Mouse (Mus musculus) heart, embryonic 14.5 days (tissue): ENCODE measurements around the gene Trim29. TPM values are rescaled to one million over a fixed set of nuclear protein-coding genes. Genes with fewer than 3 reads are reported as not detected.
A peak's percentile ranks its signal among the peaks of the same experiment; 100 is the strongest.

ENCODE experiments used
- ATAC-seq: fragments of 200-750 bp; cut with Nextera tagmentation; 2 replicates; pipeline ENCODE4 v1.8.0; 2017; ENCODE audit warnings: low read depth, moderate TSS enrichment; ENCODE audit not compliant: insufficient number of reproducible peaks, insufficient read depth, low FRiP score
- H3K27ac ChIP-seq, 2 experiments: fragments of 200-500 bp in 1 of 2; fragments of 300-500 bp in 1 of 2; sonication (generic) in 1 of 2; replicated peaks in 1 of 2; 2 replicates each; pipeline ENCODE4 v1.5.1; 2012 to 2014; ENCODE audit warnings: low read depth in 2 of 2, low read length in 2 of 2, control low read depth in 1 of 2, mild to moderate bottlenecking in 1 of 2, mixed read lengths in 1 of 2; ENCODE audit not compliant: control insufficient read depth in 1 of 2, insufficient read depth in 1 of 2
- H3K27me3 ChIP-seq: fragments of 300-500 bp; sonication (generic); 2 replicates; pipeline ENCODE4 v1.6.1; 2014; ENCODE audit warnings: mild to moderate bottlenecking, low read length, control low read depth; ENCODE audit not compliant: control insufficient read depth, insufficient read depth
- H3K36me3 ChIP-seq: fragments of 300-500 bp; sonication (generic); 2 replicates; pipeline ENCODE4 v1.6.1; 2014; ENCODE audit warnings: mild to moderate bottlenecking, control low read depth, low read length, mixed read lengths; ENCODE audit not compliant: control insufficient read depth, insufficient read depth
- H3K4me1 ChIP-seq, 2 experiments: fragments of 200-500 bp in 1 of 2; fragments of 300-500 bp in 1 of 2; sonication (generic) in 1 of 2; 2 replicates each; pipeline ENCODE4 v1.6.1; 2012 to 2014; ENCODE audit warnings: low read length in 2 of 2, control low read depth in 1 of 2, mixed read lengths in 1 of 2; ENCODE audit not compliant: control insufficient read depth in 2 of 2, insufficient read depth in 2 of 2
- H3K4me2 ChIP-seq: fragments of 300-500 bp; sonication (generic); 2 replicates; pipeline ENCODE4 v1.6.1; 2014; ENCODE audit warnings: mild to moderate bottlenecking, low read length
- H3K4me3 ChIP-seq, 2 experiments: fragments of 200-500 bp in 1 of 2; fragments of 300-500 bp in 1 of 2; sonication (generic) in 1 of 2; 2 replicates each; pipeline ENCODE4 v1.5.1; 2012 to 2014; ENCODE audit warnings: low read length in 2 of 2, mild to moderate bottlenecking in 2 of 2, control low read depth in 1 of 2, low read depth in 1 of 2, moderate library complexity in 1 of 2; ENCODE audit not compliant: control insufficient read depth in 1 of 2, insufficient read depth in 1 of 2
- H3K9ac ChIP-seq: fragments of 300-500 bp; sonication (generic); 2 replicates; pipeline ENCODE4 v1.6.1; 2014; ENCODE audit warnings: mild to moderate bottlenecking, low read length
- H3K9me3 ChIP-seq: fragments of 300-500 bp; sonication (generic); 2 replicates; pipeline ENCODE4 v1.6.1; 2016; ENCODE audit warnings: low read length, control low read depth; ENCODE audit not compliant: control insufficient read depth
- WGBS: fragments of 180-500 bp; shearing (Covaris S2); extraction: QIAGEN DNeasy Blood & Tissue Kit; methylation state at CpG from one replicate; pipeline ENCODE4 v1.1.7; 2014; 5-methylcytosine and 5-hydroxymethylcytosine counted together
- polyA plus RNA-seq: library from polyadenylated mRNA; unstranded; fragments of >200 nt; fragmentation: Nextera tagmentation; extraction: Ambion mirVana; gene quantifications from 2 replicates; pipeline ENCODE4 v1.2.1, GENCODE M21; 2014

The Trim29 gene
- 0.09 TPM in 1 of 2 replicates, not detected in the other for polyA plus RNA-seq

DNA sequence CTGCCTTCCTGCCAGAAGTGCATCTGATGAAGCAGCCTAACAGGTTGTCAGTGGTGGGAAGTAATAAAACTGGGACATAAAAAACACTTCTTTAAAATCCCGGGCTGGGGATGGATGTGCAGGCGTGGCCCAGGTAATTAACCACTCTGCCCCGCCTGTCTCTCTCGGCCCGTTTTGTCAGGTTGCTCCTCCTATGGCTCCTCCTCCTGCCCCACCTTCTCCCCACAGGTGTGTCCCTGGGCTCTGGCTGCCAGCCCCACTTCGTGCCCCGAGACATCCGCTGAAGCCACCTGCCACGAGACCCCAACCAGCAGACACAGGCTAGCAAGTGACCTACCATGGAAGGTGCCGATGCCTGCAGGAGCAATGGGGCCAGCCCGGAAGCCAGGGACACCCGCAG is at the start of gene Trim29:
Gene Trim29, plus strand, starts transcription at position 311 of the 400 bp plus-strand sequence.
- Histone ChIP-seq H3K27me3 (peaks cover 8% of the 10 kb centered on the region), H3K36me3 (no peaks in the 10 kb centered on the region), H3K9me3 (no peaks in the 10 kb centered on the region), H3K4me2 (no peak within 1 kb of the TSS), H3K4me3 (no peak within 1 kb of the TSS), H3K9ac (no peak within 1 kb of the TSS), H3K4me1 (no peaks in the 10 kb centered on the region), H3K27ac (no peak within 1 kb of the TSS)
- WGBS = 57% methylated on average over 12 of the region's 12 CpGs
- no peak for ATAC-seq

DNA sequence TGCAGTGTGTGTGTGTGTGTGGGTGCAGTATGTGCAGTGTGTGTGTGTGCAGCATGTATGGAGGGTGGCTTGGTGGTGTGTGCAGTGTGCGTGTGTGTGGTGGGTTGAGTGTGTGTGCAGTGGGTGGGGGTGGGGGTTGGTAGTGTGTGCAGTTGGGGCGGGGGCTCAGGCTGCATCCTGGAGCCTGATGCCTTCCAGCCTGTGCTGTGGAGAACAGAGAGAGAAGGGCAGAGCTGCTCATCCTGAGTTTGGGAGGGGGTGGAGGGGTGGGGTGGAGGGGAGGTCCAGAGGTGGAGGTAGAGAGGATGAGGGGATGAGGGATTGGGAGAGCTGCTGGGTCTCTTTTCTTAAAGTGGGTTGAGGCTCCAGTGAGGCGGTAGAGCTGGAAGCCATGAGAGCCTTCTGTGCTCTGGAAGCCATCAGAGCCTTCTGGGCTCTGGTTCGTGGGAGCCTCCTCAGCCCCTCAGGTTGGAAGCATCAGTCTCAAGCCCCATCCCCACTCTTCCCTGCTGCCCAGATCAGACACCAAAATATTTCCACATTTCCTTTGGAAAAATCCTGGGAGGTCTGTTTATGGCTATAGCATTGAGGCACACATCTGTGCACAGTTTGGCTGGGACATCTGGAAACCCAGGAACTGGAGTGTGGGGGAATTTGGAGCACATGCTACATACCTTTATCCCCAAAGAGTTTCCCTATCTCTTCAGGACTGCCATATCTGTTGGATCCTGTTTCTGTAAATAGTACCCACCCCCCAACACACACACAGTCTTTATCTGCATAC is 49.3 kb upstream of the Trim29 start:
- Histone ChIP-seq H3K27me3 (no peaks in the 10 kb centered on the region), H3K4me1 (peaks cover 11 to 14% of the 10 kb centered on the region in 2 experiments; a peak in 3 of 4 replicates), H3K9me3 (no peaks in the 10 kb centered on the region), H3K36me3 (no peaks in the 10 kb centered on the region), H3K9ac (no peak overlapping the region), H3K4me2 (no peak overlapping the region), H3K27ac (no peak overlapping the region), H3K4me3 (no peak overlapping the region)
- ATAC-seq = no peak
- WGBS = 72% methylated on average over 4 of the region's 4 CpGs

DNA sequence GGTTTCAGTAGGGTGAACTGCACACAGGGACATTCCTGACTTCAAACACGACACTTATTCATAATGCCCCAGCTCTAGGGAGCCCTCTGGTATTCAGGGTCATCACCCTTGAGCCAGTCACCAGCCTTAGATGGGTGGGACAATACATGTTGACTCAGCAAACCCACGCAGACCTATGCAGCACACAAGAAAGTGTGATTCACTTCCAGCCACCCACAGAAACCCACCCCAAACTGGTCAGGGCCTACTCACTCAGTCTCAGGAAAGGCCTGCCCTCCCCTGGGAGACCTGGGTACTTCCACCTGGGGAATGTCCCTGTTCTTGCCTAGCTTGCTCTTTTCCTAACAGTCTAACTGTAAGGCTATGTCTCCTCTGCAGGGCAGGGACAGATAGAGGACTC is 48.7 kb upstream of the Trim29 start:
- H3K4me2 ChIP-seq = no peak overlapping the region
- peaks cover 11 to 14% of the 10 kb centered on the region in 2 experiments; a peak in 3 of 4 replicates for H3K4me1 ChIP-seq
- H3K36me3 ChIP-seq = no peaks in the 10 kb centered on the region
- no peak overlapping the region for H3K4me3 ChIP-seq
- H3K27me3 ChIP-seq = no peaks in the 10 kb centered on the region
- ATAC-seq = no peak
- no peak overlapping the region for H3K9ac ChIP-seq
- WGBS = 47% methylated on average over 2 of the region's 2 CpGs
- no peaks in the 10 kb centered on the region for H3K9me3 ChIP-seq
- 0 out of 4 replicates have a peak overlapping the region, but pooled peaks of 1 of the 2 experiments have one; percentile 9 for H3K27ac ChIP-seq

DNA sequence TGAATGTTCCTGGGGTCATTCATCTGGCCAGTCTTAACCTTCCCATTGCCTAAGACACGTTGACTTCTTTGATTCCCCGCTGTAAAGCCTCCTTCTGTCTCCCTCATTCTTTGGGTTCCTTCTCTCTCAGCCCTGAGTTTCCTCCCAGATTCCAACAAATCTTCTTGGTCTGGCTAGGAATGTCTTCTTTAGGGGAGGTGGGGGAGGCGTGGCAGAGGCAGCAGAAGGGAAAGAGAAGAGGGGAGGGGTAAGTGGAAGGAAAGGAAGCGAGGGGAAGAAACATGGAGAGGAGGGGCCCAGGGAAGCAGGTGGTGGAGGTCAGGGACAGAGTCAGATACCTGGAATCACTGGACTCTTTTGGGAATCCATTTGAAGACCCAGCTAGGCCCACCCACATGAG is 48.3 kb upstream of the Trim29 start:
- H3K27me3 ChIP-seq = no peaks in the 10 kb centered on the region
- H3K27ac ChIP-seq = no peak overlapping the region
- H3K9ac ChIP-seq = no peak overlapping the region
- peaks cover 11 to 14% of the 10 kb centered on the region in 2 experiments; a peak in 3 of 4 replicates for H3K4me1 ChIP-seq
- no peaks in the 10 kb centered on the region for H3K36me3 ChIP-seq
- H3K4me3 ChIP-seq = no peak overlapping the region
- H3K9me3 ChIP-seq = no peaks in the 10 kb centered on the region
- no peak overlapping the region for H3K4me2 ChIP-seq
- 85% methylated on average over 4 of the region's 4 CpGs for WGBS
- no peak for ATAC-seq

DNA sequence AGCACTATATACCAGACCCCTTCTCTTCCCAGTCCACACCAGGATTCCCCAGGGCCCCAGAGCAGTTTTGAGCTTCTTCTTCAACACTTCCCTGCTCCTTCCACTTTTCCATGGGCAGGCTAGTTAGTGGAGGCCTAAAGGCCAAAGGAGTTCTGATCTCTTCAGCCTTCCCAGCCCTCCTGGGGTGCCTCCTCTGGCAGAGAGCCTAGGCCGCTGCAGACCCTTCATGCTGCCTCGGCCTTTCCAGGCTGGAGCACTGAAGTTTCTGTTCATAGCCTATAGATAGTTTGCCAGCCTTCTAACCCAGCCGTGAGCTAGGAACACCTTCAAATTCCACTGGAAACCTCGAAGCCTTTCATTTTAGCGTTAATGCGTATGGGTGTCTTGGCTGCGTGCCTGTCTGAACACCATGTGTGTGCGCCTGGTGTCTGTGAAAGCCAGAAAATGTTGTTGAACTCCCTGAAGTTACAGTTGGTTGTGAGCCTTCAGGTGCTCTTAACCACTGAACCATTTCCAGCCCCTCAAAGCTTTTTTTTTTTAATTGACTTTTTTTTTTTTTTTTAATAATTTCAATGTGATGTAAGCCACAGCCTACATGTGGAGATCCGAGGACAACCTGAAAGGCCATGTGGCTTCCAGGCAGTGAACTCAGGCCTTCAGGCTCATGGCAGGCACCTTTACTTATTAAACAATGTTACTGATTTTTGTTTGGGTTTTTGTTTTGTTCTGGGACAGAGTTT is 47.7 kb upstream of the Trim29 start:
- Histone ChIP-seq H3K4me2 (no peak overlapping the region), H3K27me3 (no peaks in the 10 kb centered on the region), H3K27ac (no peak overlapping the region; a peak in 1 of 4 replicates), H3K9ac (no peak overlapping the region), H3K9me3 (no peaks in the 10 kb centered on the region), H3K4me3 (no peak overlapping the region), H3K4me1 (peaks cover 11 to 14% of the 10 kb centered on the region in 2 experiments; a peak in 3 of 4 replicates), H3K36me3 (no peaks in the 10 kb centered on the region)
- WGBS = 68% methylated on average over 9 of the region's 9 CpGs
- ATAC-seq = no peak

DNA sequence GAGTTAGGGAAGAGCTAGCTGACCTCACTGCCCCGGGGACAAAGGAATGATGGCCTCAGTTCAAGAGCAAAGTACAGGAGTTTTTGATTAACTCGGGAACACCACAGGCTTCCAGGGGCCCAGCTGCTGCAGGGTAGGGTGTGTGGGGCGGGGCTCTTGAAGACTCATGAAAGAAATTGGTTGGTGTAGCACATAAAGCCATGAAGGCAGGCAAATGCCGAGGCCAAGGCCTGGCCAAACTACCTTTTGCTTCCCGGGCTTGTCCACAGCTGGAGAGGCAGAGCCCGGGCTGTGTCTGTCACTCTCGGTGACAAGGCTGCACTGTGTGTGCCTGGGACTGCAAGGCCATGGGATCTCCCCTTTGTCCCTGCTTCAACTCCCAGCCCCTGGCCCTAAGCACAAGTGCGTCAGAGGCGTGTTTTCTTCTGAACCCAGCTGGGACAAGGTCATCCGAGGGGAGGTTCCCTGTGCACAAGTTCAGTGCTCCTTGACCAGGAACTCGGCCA is 46.6 kb upstream of the Trim29 start:
- Histone ChIP-seq H3K9me3 (no peaks in the 10 kb centered on the region), H3K27me3 (no peaks in the 10 kb centered on the region), H3K36me3 (no peaks in the 10 kb centered on the region), H3K4me2 (no peak overlapping the region), H3K4me3 (no peak overlapping the region), H3K4me1 (peaks cover 11 to 14% of the 10 kb centered on the region in 2 experiments; a peak in 3 of 4 replicates), H3K9ac (no peak overlapping the region), H3K27ac (no peak overlapping the region)
- no peak for ATAC-seq
- 37% methylated on average over 11 of the region's 11 CpGs for WGBS

DNA sequence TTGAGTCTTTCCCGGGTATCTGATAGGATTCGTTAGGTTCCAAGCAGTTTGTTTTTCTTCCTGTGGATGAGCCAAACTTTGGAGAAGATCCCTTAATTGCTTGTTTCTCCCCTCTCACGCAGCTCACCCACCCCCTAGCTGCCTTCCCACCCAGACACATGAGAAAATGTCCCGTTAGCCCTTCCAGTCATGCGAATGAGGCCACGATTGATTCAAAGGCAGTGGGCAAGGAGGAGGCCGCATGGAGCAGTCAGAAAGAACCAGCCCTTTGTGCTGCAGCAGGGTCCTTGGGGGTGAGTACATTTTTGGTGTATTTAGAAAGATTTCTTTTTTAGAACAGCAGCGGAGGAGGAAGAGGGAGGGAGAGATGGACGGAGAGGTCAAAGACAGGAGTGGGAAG is 45.5 kb upstream of the Trim29 start:
- no peak overlapping the region for H3K9ac ChIP-seq
- no peaks in the 10 kb centered on the region for H3K36me3 ChIP-seq
- 69% methylated on average over 9 of the region's 9 CpGs for WGBS
- H3K4me3 ChIP-seq = no peak overlapping the region
- no peak overlapping the region for H3K4me2 ChIP-seq
- peaks cover 11 to 14% of the 10 kb centered on the region in 2 experiments; a peak in 3 of 4 replicates for H3K4me1 ChIP-seq
- H3K27me3 ChIP-seq = peaks cover 11% of the 10 kb centered on the region
- no peak for ATAC-seq
- no peak overlapping the region for H3K27ac ChIP-seq
- no peaks in the 10 kb centered on the region for H3K9me3 ChIP-seq
